1 mouse cellular context compared by ENCODE assay signal in the genomic region with DNA sequence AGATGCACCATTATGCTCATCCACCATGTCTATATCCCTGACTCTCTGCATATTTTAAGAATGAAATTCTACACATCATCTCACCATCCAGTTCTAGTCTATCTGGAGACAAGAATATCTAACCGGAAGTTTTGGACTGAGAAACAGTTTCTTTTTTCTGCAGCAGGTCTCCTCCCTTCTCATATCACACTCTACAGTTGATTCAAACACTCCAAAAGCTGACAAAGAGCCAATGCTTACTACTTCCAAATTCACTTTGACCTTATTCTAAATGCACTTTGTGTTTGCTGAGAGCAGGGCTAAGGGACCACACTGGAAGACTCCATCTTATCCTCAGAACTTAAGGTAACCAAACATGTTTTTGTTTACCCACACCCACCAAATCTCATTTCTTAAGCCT.
TF ChIP-seq lines count a peak whose summit lies in the region.

No protein-coding gene starts in this region.

TF ChIP-seq in MEL, 35 proteins besides CTCF, POLR2A, EP300 and RAD21 (continued from another document):
- TF ChIP-seq CHD1 (IDR thresholded peaks at IDR 0.05; ENCODE audit: low read depth, low read length): no peak
- no peak for TF ChIP-seq KAT2A (conservative IDR thresholded peaks at IDR 0.05; ENCODE audit: low read depth, low read length)
- TF ChIP-seq GATA1 (IDR thresholded peaks at IDR 0.05; ENCODE audit: low read depth, low read length): no peak
- no peak for TF ChIP-seq JUND (IDR thresholded peaks at IDR 0.05; ENCODE audit: low read depth, low read length)
- TF ChIP-seq TCF12 (IDR thresholded peaks at IDR 0.05; ENCODE audit: low read depth, low read length): peak; percentile 36; the same call in 1 of the 2 replicates
- no peak for TF ChIP-seq UBTF (IDR thresholded peaks at IDR 0.05; ENCODE audit: borderline replicate concordance, insufficient read depth, low read depth, low read length)
- TF ChIP-seq MAZ (IDR thresholded peaks at IDR 0.05; ENCODE audit: low read depth, low read length): no peak
- no peak for TF ChIP-seq ZC3H11A (IDR thresholded peaks at IDR 0.05; ENCODE audit: low read depth, low read length)
- no peak for TF ChIP-seq POLR2AphosphoS5 (IDR thresholded peaks at IDR 0.05; ENCODE audit: borderline replicate concordance, low read depth, low read length)
- TF ChIP-seq NELFE (IDR thresholded peaks at IDR 0.05; ENCODE audit: low read depth, low read length): no peak
- no peak; the same call in 1 of the 2 replicates for TF ChIP-seq ZNF384 (IDR thresholded peaks at IDR 0.05; ENCODE audit: low read depth, low read length)
- no peak for TF ChIP-seq GABPA (IDR thresholded peaks at IDR 0.05; ENCODE audit: low read depth, low read length)
- TF ChIP-seq MYB (IDR thresholded peaks at IDR 0.05; ENCODE audit: low read depth, low read length): no peak
- no peak for TF ChIP-seq MXI1 (IDR thresholded peaks at IDR 0.05; ENCODE audit: low read depth, low read length)
- TF ChIP-seq NRF1 (IDR thresholded peaks at IDR 0.05; ENCODE audit: insufficient read depth, low read depth, low read length, poor library complexity, severe bottlenecking): no peak
- no peak for TF ChIP-seq RCOR1 (IDR thresholded peaks at IDR 0.05; ENCODE audit: low read depth, low read length)
- no peak for TF ChIP-seq MAFK (IDR thresholded peaks at IDR 0.05; ENCODE audit: borderline replicate concordance, low read depth, low read length)
- TF ChIP-seq TBP (IDR thresholded peaks at IDR 0.05; ENCODE audit: low read depth, low read length): no peak
- no peak for TF ChIP-seq USF1 (IDR thresholded peaks at IDR 0.05; ENCODE audit: low read depth, low read length)
TF ChIP-seq in MEL: peak in this region for 4.
